Mouse (Mus musculus) spleen, adult 2 months (tissue): Measurements from ENCODE around the gene Xpa. TPM values are rescaled to one million over a fixed set of nuclear protein-coding genes. Genes with fewer than 3 reads are reported as not detected.

ENCODE experiments used
- DNase-seq, 2 experiments: peaks; one replicate each; pipeline versions ENCODE4 v3.0.0 to v3.0.0-alpha.2; 2012 to 2021; ENCODE audit warnings: low spot score in 2 of 2, low read depth in 1 of 2
- H3K27ac ChIP-seq: fragments of 200-500 bp; 2 replicates; pipeline ENCODE4 v1.5.1; 2012; ENCODE audit warnings: low read length, inconsistent platforms; ENCODE audit not compliant: insufficient read depth
- H3K27me3 ChIP-seq: fragments of 200-500 bp; 2 replicates; pipeline ENCODE4 v1.6.1; 2012; ENCODE audit warnings: mild to moderate bottlenecking, moderate library complexity, low read length, inconsistent platforms; ENCODE audit not compliant: control insufficient read depth, insufficient read depth
- H3K36me3 ChIP-seq: fragments of 200-500 bp; 2 replicates; pipeline ENCODE4 v1.6.1; 2012; ENCODE audit warnings: mild to moderate bottlenecking, low read length, inconsistent platforms; ENCODE audit not compliant: control insufficient read depth, insufficient read depth
- H3K4me1 ChIP-seq: fragments of 200-500 bp; 2 replicates; pipeline ENCODE4 v1.6.1; 2011; ENCODE audit warnings: inconsistent platforms; ENCODE audit not compliant: control insufficient read depth, insufficient read depth, insufficient read length
- H3K4me3 ChIP-seq: fragments of 200-500 bp; 2 replicates; pipeline ENCODE4 v1.5.1; 2011; ENCODE audit warnings: mild to moderate bottlenecking, inconsistent platforms; ENCODE audit not compliant: insufficient read depth, insufficient read length; ENCODE audit errors: extremely low read depth
- CTCF ChIP-seq: fragments of 200-500 bp; IDR thresholded peaks from 2 replicates; pipeline ENCODE4 v1.5.1; 2011; ENCODE audit warnings: mild to moderate bottlenecking, inconsistent platforms; ENCODE audit not compliant: insufficient read depth, insufficient read length, insufficient replicate concordance; ENCODE audit errors: extremely low read depth
- POLR2A ChIP-seq: fragments of 200-500 bp; IDR thresholded peaks from 2 replicates; pipeline ENCODE4 v1.6.1; 2011; ENCODE audit warnings: low read depth, low read length, inconsistent platforms
- WGBS: fragments of 180-500 bp; shearing (Covaris S2); methylation state at CpG from one replicate; pipeline ENCODE4 v1.1.7; 2018; 5-methylcytosine and 5-hydroxymethylcytosine counted together
- polyA plus RNA-seq: library from polyadenylated mRNA; depleted of rRNA; stranded (reverse); fragments of >200 nt; gene quantifications from 2 replicates; pipeline ENCODE4 v1.2.3, GENCODE M21; 2012; rRNA removed

Xpa gene
- polyA plus RNA-seq, 1 experiment = 10.5 TPM

DNA sequence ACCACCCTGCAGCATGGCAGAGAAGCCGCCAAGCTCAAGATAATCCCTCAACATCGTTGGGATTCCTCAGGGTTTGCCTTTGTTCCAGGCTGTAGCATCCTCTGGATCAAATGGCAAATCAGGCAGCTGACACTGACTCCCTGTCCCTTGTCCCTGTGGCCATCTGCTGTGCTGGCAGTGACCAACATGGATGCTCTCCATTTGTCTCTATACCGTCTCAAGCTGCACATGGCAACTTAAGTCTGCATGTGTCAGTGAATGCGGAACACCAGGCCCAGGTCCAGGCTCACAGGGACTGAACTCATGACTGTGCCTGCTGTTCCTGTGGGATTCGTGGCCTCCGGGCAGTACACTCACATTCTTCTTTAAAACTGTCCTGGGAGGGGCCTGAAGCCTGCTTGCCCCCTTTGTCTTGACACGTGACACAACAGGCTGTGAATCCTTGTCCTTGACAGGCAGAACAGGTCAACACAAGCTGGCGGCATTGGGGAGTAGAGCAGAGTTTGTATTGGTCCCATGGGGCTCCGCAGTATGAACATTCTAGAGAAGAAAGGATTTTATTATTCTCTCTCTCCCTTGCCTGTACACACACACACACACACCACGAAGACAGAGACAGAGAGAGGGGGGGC is 79.5 kb downstream of the Xpa start:
- no peak for DNase-seq
- H3K36me3 ChIP-seq = peaks cover 52% of the 10 kb centered on the region
- no peak overlapping the region for H3K27ac ChIP-seq
- WGBS = 90% methylated on average over 10 of the region's 10 CpGs
- no peak overlapping the region for H3K4me3 ChIP-seq
- no peaks in the 10 kb centered on the region for H3K27me3 ChIP-seq
- H3K4me1 ChIP-seq = no peaks in the 10 kb centered on the region
- no peak for TF ChIP-seq CTCF
- no peak for TF ChIP-seq POLR2A

DNA sequence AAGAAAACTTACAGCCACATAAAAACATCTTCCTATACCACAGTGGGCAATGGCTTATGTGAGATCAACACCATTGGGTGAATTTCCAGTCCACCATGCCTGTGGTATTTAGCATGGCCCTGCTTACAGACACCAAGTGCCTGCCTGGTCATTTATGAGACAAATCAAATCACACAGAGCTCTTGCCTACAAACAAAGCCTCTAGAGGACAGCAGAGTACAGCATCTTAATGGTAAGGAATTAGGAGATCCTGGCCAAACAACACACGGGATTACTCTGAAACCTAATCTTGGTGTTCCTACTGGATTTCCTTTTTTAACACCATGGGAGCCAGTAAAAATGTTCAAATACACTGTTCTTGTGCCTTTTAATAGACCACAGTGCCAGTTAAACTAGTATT is 80.8 kb downstream of the Xpa start:
- no peak overlapping the region for H3K4me3 ChIP-seq
- H3K36me3 ChIP-seq = peaks cover 47% of the 10 kb centered on the region
- 89% methylated on average over 1 of the region's 1 CpGs for WGBS
- no peak for DNase-seq
- no peak overlapping the region for H3K27ac ChIP-seq
- no peaks in the 10 kb centered on the region for H3K27me3 ChIP-seq
- H3K4me1 ChIP-seq = no peaks in the 10 kb centered on the region
- TF ChIP-seq POLR2A (no peak), CTCF (no peak)

DNA sequence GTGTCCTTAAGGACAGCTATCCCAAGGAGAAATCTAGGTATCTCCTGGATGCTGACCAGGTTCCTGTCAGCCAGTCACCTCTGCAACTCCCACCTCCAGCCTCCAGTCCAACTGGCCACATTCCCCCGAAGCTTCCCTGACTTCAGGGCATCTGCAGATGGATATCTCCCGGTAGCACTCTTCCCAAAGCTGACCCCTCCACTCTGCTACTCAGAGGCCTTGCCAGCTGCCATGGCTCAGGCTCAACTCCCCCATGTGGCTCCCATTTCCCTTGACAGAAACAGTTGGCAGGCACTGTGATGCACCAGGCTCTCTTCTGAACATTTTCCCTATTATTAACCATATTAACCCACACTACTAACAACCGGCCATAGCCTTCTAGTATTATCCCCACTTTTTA is 84.8 kb downstream of the Xpa start:
- Histone ChIP-seq H3K4me3 (no peak overlapping the region), H3K27ac (no peak overlapping the region), H3K36me3 (peaks cover 19% of the 10 kb centered on the region), H3K4me1 (no peaks in the 10 kb centered on the region), H3K27me3 (no peaks in the 10 kb centered on the region)
- 80% methylated on average over 3 of the region's 3 CpGs for WGBS
- no peak for TF ChIP-seq CTCF
- no peak for TF ChIP-seq POLR2A
- DNase-seq = no peak

DNA sequence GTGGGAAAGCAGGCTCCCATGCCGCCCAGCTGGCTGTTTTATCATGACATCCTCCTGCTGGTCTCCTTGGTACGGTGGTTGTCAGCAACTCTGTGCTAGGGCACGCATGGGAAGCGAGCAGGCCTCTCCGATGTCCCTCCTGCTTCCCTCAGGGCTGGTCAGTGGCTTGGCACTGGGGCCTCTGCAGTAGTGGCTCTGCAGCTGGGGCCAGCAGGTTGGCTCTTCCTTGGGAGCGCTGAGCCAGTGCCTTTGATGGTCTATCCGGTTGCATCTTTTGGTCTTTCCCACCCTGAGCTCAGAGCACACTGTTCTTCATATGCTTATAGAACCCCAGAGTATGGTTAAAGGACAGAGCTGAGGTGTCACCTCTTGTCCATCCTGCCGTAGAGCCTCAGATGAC is 86.0 kb downstream of the Xpa start:
- peaks cover 11% of the 10 kb centered on the region for H3K36me3 ChIP-seq
- no peak for TF ChIP-seq POLR2A
- TF ChIP-seq CTCF = no peak
- 91% methylated on average over 8 of the region's 8 CpGs for WGBS

More for the DNA sequence above, 86.0 kb downstream of the Xpa start:
- H3K4me3 ChIP-seq = no peak overlapping the region
- H3K4me1 ChIP-seq = no peaks in the 10 kb centered on the region
- H3K27me3 ChIP-seq = no peaks in the 10 kb centered on the region
- H3K27ac ChIP-seq = no peak overlapping the region
- no peak for DNase-seq

Other genes with a start within 250 kb of the Xpa start
- gene Tdrd7, start 231.0 kb downstream of the Xpa start, polyA plus RNA-seq = 5.1 and 5.2 TPM in 2 replicates
- gene Tmod1, start 157.4 kb downstream of the Xpa start, polyA plus RNA-seq = 2.9 and 5.2 TPM in 2 replicates
- 16.2 and 17.0 TPM in 2 replicates for gene Ncbp1, start 57.7 kb downstream of the Xpa start, polyA plus RNA-seq
- 8.9 and 12.1 TPM in 2 replicates for gene Tstd2, start 57.6 kb downstream of the Xpa start, polyA plus RNA-seq
- 0.04 TPM in 1 of 2 replicates, not detected in the other for gene Foxe1, start 147.3 kb upstream of the Xpa start, polyA plus RNA-seq
- 10.8 and 11.6 TPM in 2 replicates for gene Trmo, start 193.1 kb upstream of the Xpa start, polyA plus RNA-seq
- gene Hemgn, start 217.2 kb upstream of the Xpa start, polyA plus RNA-seq = 8.6 and 9.8 TPM in 2 replicates